Mouse (Mus musculus) brain, embryonic 14.5 days (tissue): ENCODE measurements around the gene Myl6.

Experiments
- CTCF ChIP-seq: fragments of 200-500 bp; IDR thresholded peaks from 2 replicates; pipeline ENCODE4 v1.5.1; 2012; ENCODE audit warnings: inconsistent platforms, mild to moderate bottlenecking, moderate library complexity, borderline replicate concordance; ENCODE audit not compliant: insufficient read depth, insufficient read length; ENCODE audit errors: extremely low read depth
- POLR2A ChIP-seq: fragments of 200-500 bp; IDR thresholded peaks from 2 replicates; pipeline ENCODE4 v1.6.1; 2012; ENCODE audit warnings: mild to moderate bottlenecking, inconsistent platforms, borderline replicate concordance; ENCODE audit not compliant: poor library complexity, insufficient read depth, insufficient read length, severe bottlenecking; ENCODE audit errors: extremely low read depth

- TF ChIP-seq CTCF (no peak), POLR2A (no peak)
These were observed 22.1 kb upstream of the Myl6 start for GRCm38 (mm10) chr10:128516029-128516428.
